Mouse (Mus musculus) layer of hippocampus, postnatal 25 days (tissue): ENCODE results near the gene Krtap16-3. TPM values are rescaled to one million over a fixed set of nuclear protein-coding genes. Genes with fewer than 3 reads are reported as not detected.

ENCODE experiments used
- DNase-seq, 2 experiments: peaks; one replicate each; pipeline ENCODE4 v3.0.0; 2022; ENCODE audit warnings: mixed read lengths in 2 of 2, low spot score in 1 of 2; ENCODE audit errors: extremely low spot score in 1 of 2
- total RNA-seq, 2 experiments: library from RNA; stranded (reverse); gene quantifications; 2 replicates each; pipeline ENCODE4 v1.2.3; 2021

Krtap16-3 gene
- not detected for total RNA-seq

GRCm38 (mm10) chr16:88962773-88963172, at the start of gene Krtap16-3:
TSS of gene Krtap16-3 (minus strand) at chr16:88962873.
- no peak for DNase-seq

DNA sequence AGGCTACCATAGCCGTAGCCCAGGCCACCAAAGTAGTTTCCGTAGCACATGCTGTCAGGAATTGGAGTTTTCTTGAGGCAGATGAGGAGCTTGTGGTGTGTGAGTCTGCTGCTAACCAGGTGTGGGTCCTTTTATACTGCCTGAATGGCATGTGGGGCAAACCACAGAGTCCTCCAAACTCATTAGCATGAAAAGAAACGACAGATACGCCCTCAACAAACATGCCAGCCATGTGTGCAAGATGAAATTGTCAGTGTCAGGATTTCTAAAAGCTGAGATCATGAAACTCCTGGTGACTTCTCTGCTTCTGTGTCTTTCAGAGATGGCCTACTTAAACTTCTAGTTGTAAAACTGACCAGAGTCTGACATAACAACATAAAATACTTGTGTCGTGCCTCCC, 48.0 kb upstream of the Krtap16-3 start, which contains the start of gene Krtap22-2:
TSS of gene Krtap22-2 (minus strand) at position 101 of the 400 bp plus-strand sequence.
- no peak for DNase-seq

- DNase-seq, result no peak
Observed at GRCm38 (mm10) chr16:88941106-88941505, 21.6 kb downstream of the Krtap16-3 start.

- DNase-seq, result no peak
Observed at GRCm38 (mm10) chr16:88938252-88938651, 24.4 kb downstream of the Krtap16-3 start.

- no peak for DNase-seq
Observed at GRCm38 (mm10) chr16:88932165-88932564, 30.5 kb downstream of the Krtap16-3 start, which contains the start of gene Krtap19-9b. TSS of gene Krtap19-9b (minus strand) at chr16:88932265.

Other genes starting within 250 kb of the Krtap16-3 start
- gene Krtap13-1, start 234.0 kb downstream of the Krtap16-3 start, total RNA-seq, result not detected
- not detected for gene Krtap13, start 211.2 kb downstream of the Krtap16-3 start, total RNA-seq
- not detected for gene 2310034C09Rik, start 204.0 kb downstream of the Krtap16-3 start, total RNA-seq
- not detected for gene 2310057N15Rik, start 188.7 kb downstream of the Krtap16-3 start, total RNA-seq
- gene Gm5965, start 185.0 kb downstream of the Krtap16-3 start, total RNA-seq, result not detected
- not detected for gene Gm20741, start 150.7 kb downstream of the Krtap16-3 start, total RNA-seq
- gene Krtap15, start 142.7 kb downstream of the Krtap16-3 start, total RNA-seq, result not detected
- gene Krtap14, start 136.7 kb downstream of the Krtap16-3 start, total RNA-seq, result not detected
- gene Krtap19-1, start 93.5 kb downstream of the Krtap16-3 start, total RNA-seq, result not detected
- gene Krtap19-2, start 88.6 kb downstream of the Krtap16-3 start, total RNA-seq, result not detected
- not detected for gene Krtap19-3, start 84.8 kb downstream of the Krtap16-3 start, total RNA-seq
- gene Krtap19-4, start 77.8 kb downstream of the Krtap16-3 start, total RNA-seq, result not detected
- gene Krtap19-5, start 66.4 kb downstream of the Krtap16-3 start, total RNA-seq, result not detected
- gene Krtap19-9b, start 30.6 kb downstream of the Krtap16-3 start, total RNA-seq, result not detected
- not detected for gene Krtap22-2, start 47.9 kb upstream of the Krtap16-3 start, total RNA-seq
- not detected for gene Gm10229, start 52.4 kb upstream of the Krtap16-3 start, total RNA-seq
- gene Krtap6-1, start 68.8 kb upstream of the Krtap16-3 start, total RNA-seq, result not detected
- not detected for gene Gm10228, start 78.6 kb upstream of the Krtap16-3 start, total RNA-seq
- gene Krtap6-5, start 85.0 kb upstream of the Krtap16-3 start, total RNA-seq, result not detected
- gene 1110025L11Rik, start 101.1 kb upstream of the Krtap16-3 start, total RNA-seq, result not detected
- gene Krtap6-3, start 121.1 kb upstream of the Krtap16-3 start, total RNA-seq, result not detected
- not detected for gene Gm6358, start 178.0 kb upstream of the Krtap16-3 start, total RNA-seq
- gene Gm10061, start 188.2 kb upstream of the Krtap16-3 start, total RNA-seq, result not detected
- gene Gm9789, start 195.1 kb upstream of the Krtap16-3 start, total RNA-seq, result not detected
- not detected for gene Gm7735, start 206.6 kb upstream of the Krtap16-3 start, total RNA-seq
- not detected for gene 1110057P08Rik, start 211.9 kb upstream of the Krtap16-3 start, total RNA-seq
- gene Krtap20-2, start 243.0 kb upstream of the Krtap16-3 start, total RNA-seq, result not detected